Mouse (Mus musculus) heart, adult 2 months (tissue): Measurements from ENCODE around the gene Sgpp2. TPM values are rescaled to one million over a fixed set of nuclear protein-coding genes. Genes with fewer than 3 reads are reported as not detected.

Source experiments
- DNase-seq, 2 experiments: peaks; one replicate each; pipeline ENCODE4 v3.0.0; 2021
- H3K27ac ChIP-seq: fragments of 200-600 bp; 2 replicates; pipeline ENCODE4 v1.8.1; 2022
- H3K27me3 ChIP-seq: fragments of 200-500 bp; 2 replicates; pipeline ENCODE4 v1.6.1; 2012; ENCODE audit warnings: mild to moderate bottlenecking, low read length, inconsistent platforms, mixed read lengths; ENCODE audit not compliant: control insufficient read depth, insufficient read depth
- H3K36me3 ChIP-seq: fragments of 200-500 bp; 2 replicates; pipeline ENCODE4 v1.6.1; 2012; ENCODE audit warnings: low read length, inconsistent platforms; ENCODE audit not compliant: control insufficient read depth, insufficient read depth
- H3K4me1 ChIP-seq: fragments of 200-500 bp; 2 replicates; pipeline ENCODE4 v1.6.1; 2011; ENCODE audit warnings: low read length; ENCODE audit not compliant: control insufficient read depth, insufficient read depth
- H3K4me3 ChIP-seq: fragments of 200-600 bp; 2 replicates; pipeline ENCODE4 v1.8.1; 2022
- H3K79me2 ChIP-seq: fragments of 200-500 bp; replicated peaks from 2 replicates; pipeline ENCODE4 v1.6.1; 2012; ENCODE audit warnings: mild to moderate bottlenecking, inconsistent platforms, low read length, moderate library complexity, mixed read lengths; ENCODE audit not compliant: control insufficient read depth, insufficient read depth
- H3K9ac ChIP-seq: fragments of 200-500 bp; 2 replicates; pipeline ENCODE4 v1.6.1; 2012; ENCODE audit warnings: low read depth, mild to moderate bottlenecking, control low read depth, inconsistent platforms, low read length, mixed read lengths
- CTCF ChIP-seq: fragments of 200-600 bp; IDR thresholded peaks from 2 replicates; pipeline ENCODE4 v1.8.1; 2022; ENCODE audit warnings: antibody characterized with exemption, mild to moderate bottlenecking, moderate library complexity
- EP300 ChIP-seq: fragments of 200-500 bp; IDR thresholded peaks from 2 replicates; pipeline ENCODE4 v1.6.1; 2011; ENCODE audit warnings: low read depth, low read length, control low read depth; ENCODE audit not compliant: insufficient read depth
- POLR2A ChIP-seq: fragments of 200-500 bp; IDR thresholded peaks from 2 replicates; pipeline ENCODE4 v1.6.1; 2011; ENCODE audit warnings: mild to moderate bottlenecking, low read depth, low read length, control low read depth; ENCODE audit not compliant: insufficient read depth
- WGBS: fragments of 180-500 bp; shearing (Covaris S2); methylation state at CpG from one replicate; pipeline ENCODE4 v1.1.7; 2018; 5-methylcytosine and 5-hydroxymethylcytosine counted together
- intact Hi-C: fragments of 180-260 bp; cut with DNase I; formaldehyde crosslinking; loops from one replicate; pipeline ENCODE4 v1.15.1; 2025
- polyA plus RNA-seq: library from polyadenylated mRNA; depleted of rRNA; stranded (reverse); fragments of >200 nt; gene quantifications from 2 replicates; pipeline ENCODE4 v1.2.3, GENCODE M21; 2012
- total RNA-seq, 2 experiments: library from RNA; stranded (reverse); gene quantifications; 2 replicates each; pipeline ENCODE4 v1.2.3; 2021

Gene Sgpp2
- total and polyA plus RNA-seq, 3 experiments, result 0.09 to 0.31 TPM; not detected in 1

- no peak overlapping the region for H3K27ac ChIP-seq
- H3K79me2 ChIP-seq, result no peaks in the 10 kb centered on the region
- H3K4me1 ChIP-seq, result no peaks in the 10 kb centered on the region
- H3K36me3 ChIP-seq, result no peaks in the 10 kb centered on the region
- WGBS, result 90% methylated on average over 3 of the region's 3 CpGs
- no peak overlapping the region for H3K9ac ChIP-seq
- no peak overlapping the region for H3K4me3 ChIP-seq
- intact Hi-C loops, result no loop called here
- H3K27me3 ChIP-seq, result no peaks in the 10 kb centered on the region
- no peak for TF ChIP-seq CTCF
- no peak for TF ChIP-seq POLR2A
- TF ChIP-seq EP300, result no peak
- DNase-seq, result no peak
These were observed 64.9 kb downstream of the Sgpp2 start for GRCm38 (mm10) chr1:78375058-78375457.

- TF ChIP-seq EP300 (no peak), POLR2A (no peak), CTCF (no peak)
- WGBS, result 95% methylated on average over 4 of the region's 4 CpGs
- Histone ChIP-seq H3K27ac (no peak overlapping the region), H3K9ac (no peak overlapping the region), H3K36me3 (no peaks in the 10 kb centered on the region), H3K79me2 (no peaks in the 10 kb centered on the region), H3K27me3 (no peaks in the 10 kb centered on the region), H3K4me1 (no peaks in the 10 kb centered on the region), H3K4me3 (no peak overlapping the region)
- intact Hi-C loops, result no loop called here
- no peak for DNase-seq
These were observed 70.8 kb downstream of the Sgpp2 start for GRCm38 (mm10) chr1:78380950-78381349.

GRCm38 (mm10) chr1:78387854-78388253 lies 77.7 kb downstream of the Sgpp2 start:
- no peak for DNase-seq
- no peaks in the 10 kb centered on the region for H3K27me3 ChIP-seq
- WGBS, result 60% methylated on average over 4 of the region's 4 CpGs

GRCm38 (mm10) chr1:78388848-78389247 lies 78.7 kb downstream of the Sgpp2 start:
- Histone ChIP-seq H3K79me2 (no peaks in the 10 kb centered on the region), H3K9ac (no peak overlapping the region), H3K4me1 (no peaks in the 10 kb centered on the region), H3K27me3 (no peaks in the 10 kb centered on the region), H3K27ac (no peak overlapping the region), H3K36me3 (no peaks in the 10 kb centered on the region), H3K4me3 (no peak overlapping the region)
- WGBS, result 40% methylated on average over 3 of the region's 3 CpGs
- no peak for DNase-seq
- intact Hi-C loops, result no loop called here
- TF ChIP-seq EP300, result no peak
- TF ChIP-seq POLR2A, result no peak
- no peak for TF ChIP-seq CTCF

More at GRCm38 (mm10) chr1:78387854-78388253, 77.7 kb downstream of the Sgpp2 start:
- intact Hi-C loops, result no loop called here
- TF ChIP-seq CTCF (no peak), EP300 (no peak), POLR2A (no peak)
- no peak overlapping the region for H3K27ac ChIP-seq
- no peak overlapping the region for H3K4me3 ChIP-seq
- no peaks in the 10 kb centered on the region for H3K79me2 ChIP-seq
- H3K4me1 ChIP-seq, result no peaks in the 10 kb centered on the region
- no peaks in the 10 kb centered on the region for H3K36me3 ChIP-seq
- H3K9ac ChIP-seq, result no peak overlapping the region

GRCm38 (mm10) chr1:78395191-78395735 lies 85.1 kb downstream of the Sgpp2 start:
- intact Hi-C loops, result no loop called here
- H3K4me1 ChIP-seq, result peaks cover 1% of the 10 kb centered on the region; the same call in 1 of the 2 replicates
- TF ChIP-seq POLR2A (no peak), CTCF (no peak), EP300 (no peak)
- H3K9ac ChIP-seq, result no peak overlapping the region
- no peaks in the 10 kb centered on the region for H3K36me3 ChIP-seq
- no peaks in the 10 kb centered on the region for H3K79me2 ChIP-seq
- H3K4me3 ChIP-seq, result no peak overlapping the region
- WGBS, result 70% methylated on average over 8 of the region's 8 CpGs
- H3K27ac ChIP-seq, result no peak overlapping the region
- H3K27me3 ChIP-seq, result no peaks in the 10 kb centered on the region
- DNase-seq, result no peak

- H3K4me1 ChIP-seq, result peaks cover 1% of the 10 kb centered on the region; the same call in 1 of the 2 replicates
- H3K27me3 ChIP-seq, result no peaks in the 10 kb centered on the region
- TF ChIP-seq POLR2A (no peak), CTCF (no peak), EP300 (no peak)
- H3K27ac ChIP-seq, result no peak overlapping the region
- no peak overlapping the region for H3K4me3 ChIP-seq
- WGBS, result 57% methylated on average over 6 of the region's 6 CpGs
- DNase-seq, result no peak
- intact Hi-C loops, result no loop called here
- no peak overlapping the region for H3K9ac ChIP-seq
- no peaks in the 10 kb centered on the region for H3K79me2 ChIP-seq
- H3K36me3 ChIP-seq, result no peaks in the 10 kb centered on the region
These were observed 85.6 kb downstream of the Sgpp2 start for GRCm38 (mm10) chr1:78395737-78396136.
